Mouse (Mus musculus) bone marrow macrophage, adult 2 months (primary cell): ENCODE measurements around the gene Kctd21.

Experiments used
- CTCF ChIP-seq: IDR thresholded peaks from 2 replicates; pipeline ENCODE4 v1.5.1; 2012; ENCODE audit warnings: low read depth, mild to moderate bottlenecking, low read length, moderate library complexity
- POLR2A ChIP-seq: IDR thresholded peaks from 2 replicates; pipeline ENCODE4 v1.6.1; 2012; ENCODE audit warnings: mild to moderate bottlenecking, low read depth, low read length, borderline replicate concordance

DNA sequence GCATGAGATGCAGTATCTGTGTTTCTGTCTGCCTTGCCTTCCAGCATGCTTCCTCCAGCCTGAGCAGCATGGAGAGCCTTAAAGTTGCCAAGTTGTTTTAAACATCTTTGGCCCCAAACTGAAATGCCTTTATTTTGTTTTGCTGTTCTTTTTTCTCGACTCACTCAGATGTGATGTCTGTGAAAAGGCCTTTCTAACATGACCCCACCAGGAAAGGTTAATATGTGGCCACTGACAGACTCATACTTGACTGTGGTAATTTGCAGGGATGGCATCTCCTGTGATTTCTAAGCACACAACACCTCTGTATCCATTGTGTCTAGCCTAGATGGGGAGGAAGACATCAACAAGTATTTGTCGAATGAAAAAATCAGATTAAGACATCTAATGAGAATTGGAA, 35.1 kb upstream of the Kctd21 start:
- TF ChIP-seq POLR2A, result no peak
- no peak for TF ChIP-seq CTCF
